Mouse (Mus musculus) frontal cortex, postnatal 36 days (tissue): ENCODE results near the gene Grpel1.

Source experiments
- DNase-seq, 2 experiments: peaks; one replicate each; pipeline ENCODE4 v3.0.0; 2022; ENCODE audit warnings: low spot score in 2 of 2

Gene Grpel1

GRCm38 (mm10) chr5:36510956-36511355 is 46.2 kb downstream of the Grpel1 start:
- no peak for DNase-seq

GRCm38 (mm10) chr5:36515126-36515525 is 50.3 kb downstream of the Grpel1 start:
- no peak for DNase-seq

- no peak for DNase-seq
Observed at GRCm38 (mm10) chr5:36515558-36515957, 50.8 kb downstream of the Grpel1 start.

- no peak for DNase-seq
Observed at GRCm38 (mm10) chr5:36517596-36517995, 52.8 kb downstream of the Grpel1 start.

GRCm38 (mm10) chr5:36519751-36520150 is 55.0 kb downstream of the Grpel1 start:
- no peak for DNase-seq

- no peak for DNase-seq
Observed at GRCm38 (mm10) chr5:36522782-36523181, 58.0 kb downstream of the Grpel1 start.

- no peak for DNase-seq
Observed at GRCm38 (mm10) chr5:36523219-36523703, 58.5 kb downstream of the Grpel1 start.
